ENCODE assay signal across 8 mouse cellular contexts in genomic region chr3:95172526-95173255, GRCm38 (mm10). TPM values are rescaled to one million over a fixed set of nuclear protein-coding genes. Genes with fewer than 3 reads are reported as not detected.
A peak's percentile ranks its signal among the peaks of the same experiment; 100 is the strongest.
DNase-seq lines count a peak whose midpoint lies in the region; ATAC-seq and TF ChIP-seq lines count a peak whose summit lies in the region.

No protein-coding gene starts in this region.

- no peaks in the 10 kb centered on the region for H3K9me3 ChIP-seq in liver, embryonic 12.5 days (replicated peaks)

- H3K9ac ChIP-seq in liver, embryonic 12.5 days: no peak overlapping the region

- H3K4me1 ChIP-seq in liver, embryonic 12.5 days: peaks cover 19% of the 10 kb centered on the region; the same call in 1 of the 2 replicates

- intact Hi-C loops in gastrocnemius, postnatal 14 days (cut with DNase I; ENCODE audit: low total_unique reads): loop anchor here (5.0 kb wide), 1 partner anchor 35 kb away; no protein-coding TSS in a partner anchor

- peak; percentile 30 for DNase-seq in gastrocnemius, postnatal 10 days
- DNase-seq in gastrocnemius, postnatal 14 days: no peak
- peak; percentile 8 for DNase-seq in urinary bladder, postnatal 25 days (ENCODE audit: low spot score)
- no peak for DNase-seq in urinary bladder, adult 2 months (ENCODE audit: low spot score)
- DNase-seq in adipocyte (ENCODE audit: low spot score): no peak
- DNase-seq in layer of hippocampus, adult 2 months (ENCODE audit: low spot score in 2 of 2): no peak
- DNase-seq in adrenal gland, postnatal 10 days: no peak

- H3K4me2 ChIP-seq in liver, embryonic 12.5 days: peak overlapping the region; percentile 64

- ATAC-seq in liver, embryonic 12.5 days: no peak

- H3K4me3 ChIP-seq in liver, embryonic 12.5 days: peak overlapping the region; percentile 43
- H3K4me3 ChIP-seq in layer of hippocampus, adult 2 months: no peak overlapping the region

- no peaks in the 10 kb centered on the region for H3K36me3 ChIP-seq in liver, embryonic 12.5 days

- 14% methylated on average over 72 of the region's 84 CpGs for WGBS in liver, embryonic 12.5 days (ENCODE audit: insufficient replicate concordance)

- TF ChIP-seq CTCF in layer of hippocampus, adult 2 months (conservative IDR thresholded peaks at IDR 0.05): no peak

- peaks cover 91% of the 10 kb centered on the region for H3K27me3 ChIP-seq in liver, embryonic 12.5 days (replicated peaks)

- no peak overlapping the region for H3K27ac ChIP-seq in liver, embryonic 12.5 days
- H3K27ac ChIP-seq in layer of hippocampus, adult 2 months: no peak overlapping the region

RNA-seq across cellular contexts. Expression of gene Sema6c, which starts 12.4 kb away (rescaled TPM):
- 100 to 1,000 TPM; 103 to 123 TPM for total RNA-seq in gastrocnemius, postnatal 10 days (2021)
- 100 to 1,000 TPM in 1 of 2 experiments, 10 to 100 TPM in 1; 97.1 to 106 TPM for total RNA-seq in gastrocnemius, postnatal 14 days (2021)
- 4.2 and 5.8 TPM in 2 replicates for polyA plus RNA-seq in urinary bladder, adult 2 months (2012; rRNA removed)
- 1.9 and 2.1 TPM in 2 replicates for polyA plus RNA-seq in liver, embryonic 12.5 days (2016; fragmentation: Nextera tagmentation; extraction: Ambion mirVana)
- total RNA-seq in layer of hippocampus, adult 2 months (2021): 10 to 100 TPM; 33.9 to 46.6 TPM
- total RNA-seq in adrenal gland, postnatal 10 days (2021): 10 to 100 TPM in 1 of 2 experiments, 1 to 10 TPM in 1; 8.3 to 17.1 TPM

RNA-seq across cellular contexts. Expression of gene Tnfaip8l2, which starts 30.5 kb away (rescaled TPM):
- 1 to 10 TPM; 1.8 to 2.3 TPM for total RNA-seq in gastrocnemius, postnatal 10 days (2021)
- total RNA-seq in gastrocnemius, postnatal 14 days (2021): under 1 TPM; 0.82 to 0.92 TPM
- polyA plus RNA-seq in urinary bladder, adult 2 months (2012; rRNA removed): 8.5 and 8.7 TPM in 2 replicates
- 5.1 and 5.3 TPM in 2 replicates for polyA plus RNA-seq in liver, embryonic 12.5 days (2016; fragmentation: Nextera tagmentation; extraction: Ambion mirVana)
- 1 to 10 TPM; 2.5 to 2.7 TPM for total RNA-seq in layer of hippocampus, adult 2 months (2021)
- total RNA-seq in adrenal gland, postnatal 10 days (2021): 1 to 10 TPM; 3.7 to 4.4 TPM

RNA-seq across cellular contexts. Expression of gene Lysmd1, which starts 38.8 kb away (rescaled TPM):
- total RNA-seq in gastrocnemius, postnatal 10 days (2021): 1 to 10 TPM; 6.0 to 6.7 TPM
- total RNA-seq in gastrocnemius, postnatal 14 days (2021): 1 to 10 TPM; 7.4 to 8.4 TPM
- 10.4 and 11.0 TPM in 2 replicates for polyA plus RNA-seq in urinary bladder, adult 2 months (2012; rRNA removed)
- polyA plus RNA-seq in liver, embryonic 12.5 days (2016; fragmentation: Nextera tagmentation; extraction: Ambion mirVana): 7.9 and 8.6 TPM in 2 replicates
- total RNA-seq in layer of hippocampus, adult 2 months (2021): 10 to 100 TPM; 16.4 to 16.7 TPM
- 1 to 10 TPM; 9.2 to 9.8 TPM for total RNA-seq in adrenal gland, postnatal 10 days (2021)

RNA-seq across cellular contexts. Expression of gene Scnm1, which starts 38.9 kb away (rescaled TPM):
- 10 to 100 TPM; 35.5 to 40.8 TPM for total RNA-seq in gastrocnemius, postnatal 10 days (2021)
- total RNA-seq in gastrocnemius, postnatal 14 days (2021): 10 to 100 TPM; 31.8 to 40.5 TPM
- 84.2 and 90.2 TPM in 2 replicates for polyA plus RNA-seq in urinary bladder, adult 2 months (2012; rRNA removed)
- 38.2 and 39.7 TPM in 2 replicates for polyA plus RNA-seq in liver, embryonic 12.5 days (2016; fragmentation: Nextera tagmentation; extraction: Ambion mirVana)
- total RNA-seq in layer of hippocampus, adult 2 months (2021): 10 to 100 TPM; 50.4 to 57.5 TPM
- total RNA-seq in adrenal gland, postnatal 10 days (2021): 10 to 100 TPM; 30.6 to 38.6 TPM

RNA-seq across cellular contexts. Expression of gene Gabpb2, which starts 45.0 kb away (rescaled TPM):
- total RNA-seq in gastrocnemius, postnatal 10 days (2021): 10 to 100 TPM in 1 of 2 experiments, 1 to 10 TPM in 1; 9.4 to 12.4 TPM
- total RNA-seq in gastrocnemius, postnatal 14 days (2021): 1 to 10 TPM; 7.3 to 8.1 TPM
- 21.4 and 21.9 TPM in 2 replicates for polyA plus RNA-seq in urinary bladder, adult 2 months (2012; rRNA removed)
- polyA plus RNA-seq in liver, embryonic 12.5 days (2016; fragmentation: Nextera tagmentation; extraction: Ambion mirVana): 11.0 and 11.4 TPM in 2 replicates
- total RNA-seq in layer of hippocampus, adult 2 months (2021): 10 to 100 TPM; 15.4 to 20.0 TPM
- total RNA-seq in adrenal gland, postnatal 10 days (2021): 10 to 100 TPM; 20.6 to 25.2 TPM

Comparison
In these comparisons a context has a peak if more than half of its experiments do, and no peak if none do; other contexts are left out.
1. DNase-seq: peak in gastrocnemius, postnatal 10 days (single experiment) and urinary bladder, postnatal 25 days (single experiment); none in gastrocnemius, postnatal 14 days (single experiment), urinary bladder, adult 2 months (single experiment), adipocyte (single experiment), layer of hippocampus, adult 2 months (0 of 2) and adrenal gland, postnatal 10 days (single experiment).